Mouse (Mus musculus) lung, postnatal 0 days (tissue): ENCODE data around the gene Klf15. TPM values are rescaled to one million over a fixed set of nuclear protein-coding genes. Genes with fewer than 3 reads are reported as not detected.
A peak's percentile ranks its signal among the peaks of the same experiment; 100 is the strongest.

ENCODE experiments used
- ATAC-seq: fragments of 200-750 bp; cut with Nextera tagmentation; 2 replicates; pipeline ENCODE4 v1.8.0; 2017; ENCODE audit warnings: moderate library complexity
- DNase-seq: peaks from one replicate; pipeline ENCODE4 v3.0.0-alpha.2; 2016; ENCODE audit warnings: low spot score
- H3K27ac ChIP-seq: fragments of 300-500 bp; sonication (generic); 2 replicates; pipeline ENCODE4 v1.5.1; 2014; ENCODE audit warnings: antibody characterized with exemption, mild to moderate bottlenecking, low read length, mixed read lengths
- H3K27me3 ChIP-seq: fragments of 300-500 bp; sonication (generic); replicated peaks from 2 replicates; pipeline ENCODE4 v1.6.1; 2014; ENCODE audit warnings: low read length, mixed read lengths; ENCODE audit not compliant: insufficient read depth
- H3K36me3 ChIP-seq: fragments of 300-500 bp; sonication (generic); 2 replicates; pipeline ENCODE4 v1.6.1; 2014; ENCODE audit warnings: low read length, mixed read lengths; ENCODE audit not compliant: insufficient read depth
- H3K4me1 ChIP-seq: fragments of 300-500 bp; sonication (generic); 2 replicates; pipeline ENCODE4 v1.6.1; 2014; ENCODE audit warnings: antibody characterized with exemption, low read depth, low read length, mixed read lengths; ENCODE audit not compliant: insufficient read depth
- H3K4me2 ChIP-seq: fragments of 300-500 bp; sonication (generic); replicated peaks from 2 replicates; pipeline ENCODE4 v1.6.1; 2014; ENCODE audit warnings: low read depth, mild to moderate bottlenecking, low read length, moderate library complexity, mixed read lengths
- H3K4me3 ChIP-seq: fragments of 300-500 bp; sonication (generic); 2 replicates; pipeline ENCODE4 v1.5.1; 2014; ENCODE audit warnings: low read depth, low read length
- H3K9ac ChIP-seq: fragments of 300-500 bp; sonication (generic); replicated peaks from 2 replicates; pipeline ENCODE4 v1.6.1; 2014; ENCODE audit warnings: low read depth, mild to moderate bottlenecking
- H3K9me3 ChIP-seq: fragments of 300-500 bp; sonication (generic); 2 replicates; pipeline ENCODE4 v1.6.1; 2016; ENCODE audit warnings: low read length, mixed read lengths
- CTCF ChIP-seq: IDR thresholded peaks from 2 replicates; pipeline ENCODE4 v1.5.1; 2016; ENCODE audit warnings: antibody characterized with exemption, mild to moderate bottlenecking
- EP300 ChIP-seq: IDR thresholded peaks from 2 replicates; pipeline ENCODE4 v1.6.1; 2016; ENCODE audit warnings: antibody characterized with exemption, mild to moderate bottlenecking, control low read depth
- WGBS: fragments of 180-500 bp; shearing (Covaris S2); extraction: QIAGEN DNeasy Blood & Tissue Kit; methylation state at CpG from one replicate; pipeline ENCODE4 v1.1.7; 2014; 5-methylcytosine and 5-hydroxymethylcytosine counted together
- polyA plus RNA-seq: library from polyadenylated mRNA; unstranded; fragments of >200 nt; fragmentation: Nextera tagmentation; extraction: Ambion mirVana; gene quantifications from 2 replicates; pipeline ENCODE4 v1.2.1, GENCODE M21; 2015

Gene Klf15
- polyA plus RNA-seq, 1 experiment from 2014 or later = 41.4 TPM

- 55% methylated on average over 2 of the region's 2 CpGs for WGBS
- DNase-seq = no peak
- TF ChIP-seq EP300 (no peak), CTCF (no peak)
- no peak overlapping the region for H3K9ac ChIP-seq
- H3K4me2 ChIP-seq = no peak overlapping the region
- no peak overlapping the region for H3K27ac ChIP-seq
- 0 out of 2 replicates have a peak, but pooled peaks cover 3% of the 10 kb centered on the region for H3K27me3 ChIP-seq
- no peaks in the 10 kb centered on the region for H3K9me3 ChIP-seq
- no peaks in the 10 kb centered on the region for H3K36me3 ChIP-seq
- ATAC-seq = no peak
- no peak overlapping the region for H3K4me3 ChIP-seq
- peaks cover 5% of the 10 kb centered on the region; the same call in 1 of the 2 replicates for H3K4me1 ChIP-seq
Observed at GRCm38 (mm10) chr6:90431487-90431886, 30.9 kb upstream of the Klf15 start.

- Histone ChIP-seq H3K4me1 (no peaks in the 10 kb centered on the region), H3K27ac (no peak overlapping the region), H3K9me3 (no peaks in the 10 kb centered on the region), H3K4me2 (no peak overlapping the region), H3K27me3 (no peaks in the 10 kb centered on the region), H3K4me3 (no peak overlapping the region), H3K9ac (no peak overlapping the region), H3K36me3 (no peaks in the 10 kb centered on the region)
- TF ChIP-seq EP300 (no peak), CTCF (no peak)
- DNase-seq = no peak
- 63% methylated on average over 3 of the region's 3 CpGs for WGBS
- peak; percentile 14; the same call in 1 of the 2 replicates for ATAC-seq
Observed at GRCm38 (mm10) chr6:90434687-90435086, 27.7 kb upstream of the Klf15 start.

GRCm38 (mm10) chr6:90435195-90435618, 27.2 kb upstream of the Klf15 start:
- ATAC-seq (peak; percentile 81), DNase-seq (peak; percentile 88)
- H3K4me1 ChIP-seq = no peaks in the 10 kb centered on the region
- WGBS = 15% methylated on average over 11 of the region's 11 CpGs
- no peaks in the 10 kb centered on the region for H3K9me3 ChIP-seq
- no peak overlapping the region for H3K4me2 ChIP-seq
- no peak overlapping the region for H3K9ac ChIP-seq
- H3K27me3 ChIP-seq = no peaks in the 10 kb centered on the region
- no peak overlapping the region for H3K4me3 ChIP-seq
- no peaks in the 10 kb centered on the region for H3K36me3 ChIP-seq
- no peak overlapping the region for H3K27ac ChIP-seq
- peak; percentile 95 for TF ChIP-seq EP300
- peak; percentile 82 for TF ChIP-seq CTCF

- ATAC-seq = peak; percentile 86
- Histone ChIP-seq H3K4me3 (no peak overlapping the region), H3K9me3 (no peaks in the 10 kb centered on the region), H3K4me2 (no peak overlapping the region), H3K27me3 (no peaks in the 10 kb centered on the region), H3K9ac (no peak overlapping the region), H3K36me3 (no peaks in the 10 kb centered on the region), H3K4me1 (no peaks in the 10 kb centered on the region), H3K27ac (peak overlapping the region; percentile 38; the same call in 1 of the 2 replicates)
- 68% methylated on average over 10 of the region's 10 CpGs for WGBS
- peak; percentile 82 for DNase-seq
- TF ChIP-seq CTCF = 0 out of 2 replicates have a peak, but pooled peaks have one; percentile 1
- TF ChIP-seq EP300 = peak; percentile 46; the same call in 1 of the 2 replicates
Observed at GRCm38 (mm10) chr6:90436192-90436907, 26.0 kb upstream of the Klf15 start.

GRCm38 (mm10) chr6:90437041-90437440, 25.3 kb upstream of the Klf15 start:
- TF ChIP-seq CTCF (no peak), EP300 (no peak)
- H3K9me3 ChIP-seq = no peaks in the 10 kb centered on the region
- no peak overlapping the region for H3K4me3 ChIP-seq
- WGBS = 79% methylated on average over 3 of the region's 3 CpGs
- H3K27me3 ChIP-seq = no peaks in the 10 kb centered on the region
- H3K9ac ChIP-seq = no peak overlapping the region
- H3K36me3 ChIP-seq = no peaks in the 10 kb centered on the region
- DNase-seq (no peak), ATAC-seq (no peak)
- no peak overlapping the region; the same call in 1 of the 2 replicates for H3K27ac ChIP-seq
- H3K4me1 ChIP-seq = no peaks in the 10 kb centered on the region
- no peak overlapping the region for H3K4me2 ChIP-seq

- Histone ChIP-seq H3K27me3 (no peaks in the 10 kb centered on the region), H3K27ac (no peak overlapping the region), H3K4me2 (no peak overlapping the region), H3K4me3 (no peak overlapping the region), H3K9me3 (no peaks in the 10 kb centered on the region), H3K9ac (no peak overlapping the region), H3K4me1 (peaks cover 6% of the 10 kb centered on the region; the same call in 1 of the 2 replicates), H3K36me3 (no peaks in the 10 kb centered on the region)
- DNase-seq (no peak), ATAC-seq (no peak)
- TF ChIP-seq CTCF (no peak), EP300 (no peak)
- 63% methylated on average over 4 of the region's 4 CpGs for WGBS
Observed at GRCm38 (mm10) chr6:90446883-90447282, 15.5 kb upstream of the Klf15 start.
